Mouse (Mus musculus) liver, embryonic 12.5 days (tissue): Measurements from ENCODE around the gene Kcnt1. TPM values are rescaled to one million over a fixed set of nuclear protein-coding genes. Genes with fewer than 3 reads are reported as not detected.
A peak's percentile ranks its signal among the peaks of the same experiment; 100 is the strongest.

Experiments used
- ATAC-seq: fragments of 200-750 bp; cut with Nextera tagmentation; 2 replicates; pipeline ENCODE4 v1.8.0; 2017; ENCODE audit warnings: moderate number of reproducible peaks, mild to moderate bottlenecking, moderate library complexity
- H3K27ac ChIP-seq: fragments of 300-500 bp; sonication (generic); 2 replicates; pipeline ENCODE4 v1.5.1; 2016; ENCODE audit warnings: mild to moderate bottlenecking
- H3K27me3 ChIP-seq: fragments of 300-500 bp; sonication (generic); replicated peaks from 2 replicates; pipeline ENCODE4 v1.6.1; 2016; ENCODE audit warnings: mild to moderate bottlenecking, moderate library complexity
- H3K36me3 ChIP-seq: fragments of 300-500 bp; sonication (generic); 2 replicates; pipeline ENCODE4 v1.6.1; 2016; ENCODE audit warnings: mild to moderate bottlenecking, moderate library complexity
- H3K4me1 ChIP-seq: fragments of 300-500 bp; sonication (generic); 2 replicates; pipeline ENCODE4 v1.6.1; 2016
- H3K4me2 ChIP-seq: fragments of 300-500 bp; sonication (generic); 2 replicates; pipeline ENCODE4 v1.6.1; 2016; ENCODE audit warnings: mild to moderate bottlenecking, moderate library complexity
- H3K4me3 ChIP-seq: fragments of 300-500 bp; sonication (generic); 2 replicates; pipeline ENCODE4 v1.5.1; 2016; ENCODE audit warnings: mild to moderate bottlenecking, moderate library complexity
- H3K9ac ChIP-seq: fragments of 300-500 bp; sonication (generic); 2 replicates; pipeline ENCODE4 v1.6.1; 2016; ENCODE audit warnings: mild to moderate bottlenecking, moderate library complexity
- H3K9me3 ChIP-seq: fragments of 300-500 bp; sonication (generic); replicated peaks from 2 replicates; pipeline ENCODE4 v1.6.1; 2016; ENCODE audit warnings: mild to moderate bottlenecking, moderate library complexity
- WGBS: fragments of 180-500 bp; shearing (Covaris S2); methylation state at CpG from one replicate; pipeline ENCODE4 v1.1.7; 2016; ENCODE audit not compliant: insufficient replicate concordance; 5-methylcytosine and 5-hydroxymethylcytosine counted together
- polyA plus RNA-seq: library from polyadenylated mRNA; unstranded; fragments of >200 nt; fragmentation: Nextera tagmentation; extraction: Ambion mirVana; gene quantifications from 2 replicates; pipeline ENCODE4 v1.2.1, GENCODE M21; 2016

Kcnt1 gene
- polyA plus RNA-seq, 1 experiment from 2014 or later, result 0.02 TPM

DNA sequence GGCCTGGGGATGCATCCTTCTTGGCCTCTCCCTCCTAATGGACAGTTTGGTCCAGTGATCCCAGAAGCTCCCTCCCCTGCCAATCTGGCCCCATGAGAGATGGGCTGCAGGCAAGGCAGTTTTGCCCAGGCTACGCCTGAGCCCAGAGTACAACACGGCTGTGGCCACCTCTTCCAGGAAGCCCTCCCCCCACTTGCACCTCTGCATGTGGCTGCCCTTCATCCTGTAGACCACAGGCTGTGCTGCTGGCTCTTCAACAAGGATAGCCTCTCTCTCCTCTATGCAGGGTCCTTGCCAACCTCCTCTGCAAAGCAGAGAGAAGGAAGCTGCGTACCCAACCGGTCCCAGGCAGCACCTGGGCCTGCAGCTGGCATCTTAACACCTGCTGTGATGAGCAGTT is 15.5 kb downstream of the Kcnt1 start:
- ATAC-seq, result no peak
- Histone ChIP-seq H3K9me3 (no peaks in the 10 kb centered on the region), H3K4me2 (no peak overlapping the region), H3K27me3 (peaks cover 59% of the 10 kb centered on the region), H3K27ac (no peak overlapping the region), H3K4me1 (no peaks in the 10 kb centered on the region), H3K36me3 (no peaks in the 10 kb centered on the region), H3K4me3 (no peak overlapping the region), H3K9ac (no peak overlapping the region)
- 52% methylated on average over 4 of the region's 4 CpGs for WGBS

DNA sequence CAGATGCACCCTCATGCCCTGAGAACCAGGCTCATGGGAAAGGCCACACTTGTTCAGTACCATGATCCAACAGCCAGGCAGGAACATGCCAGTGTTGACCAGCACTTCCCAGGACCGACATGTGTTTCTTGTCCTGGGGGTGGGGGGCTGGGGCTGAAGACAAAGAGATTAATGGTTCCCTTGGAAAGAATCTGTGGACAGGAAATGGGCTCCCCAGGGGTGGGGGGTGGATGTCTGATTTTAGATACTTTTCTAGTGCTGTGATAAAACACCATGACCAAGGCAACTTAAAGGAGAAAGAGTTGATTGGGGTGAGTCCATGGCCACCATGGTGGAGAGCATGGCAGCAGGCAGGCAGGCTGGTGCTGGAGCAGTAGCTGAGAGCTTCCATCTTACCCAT is 18.7 kb downstream of the Kcnt1 start:
- H3K9me3 ChIP-seq, result no peaks in the 10 kb centered on the region
- 27% methylated on average over 1 of the region's 1 CpGs for WGBS
- H3K4me2 ChIP-seq, result no peak overlapping the region
- H3K9ac ChIP-seq, result no peak overlapping the region
- H3K36me3 ChIP-seq, result no peaks in the 10 kb centered on the region
- ATAC-seq, result no peak
- no peak overlapping the region for H3K27ac ChIP-seq
- H3K27me3 ChIP-seq, result peaks cover 54% of the 10 kb centered on the region
- peaks cover 6% of the 10 kb centered on the region for H3K4me1 ChIP-seq
- no peak overlapping the region for H3K4me3 ChIP-seq

DNA sequence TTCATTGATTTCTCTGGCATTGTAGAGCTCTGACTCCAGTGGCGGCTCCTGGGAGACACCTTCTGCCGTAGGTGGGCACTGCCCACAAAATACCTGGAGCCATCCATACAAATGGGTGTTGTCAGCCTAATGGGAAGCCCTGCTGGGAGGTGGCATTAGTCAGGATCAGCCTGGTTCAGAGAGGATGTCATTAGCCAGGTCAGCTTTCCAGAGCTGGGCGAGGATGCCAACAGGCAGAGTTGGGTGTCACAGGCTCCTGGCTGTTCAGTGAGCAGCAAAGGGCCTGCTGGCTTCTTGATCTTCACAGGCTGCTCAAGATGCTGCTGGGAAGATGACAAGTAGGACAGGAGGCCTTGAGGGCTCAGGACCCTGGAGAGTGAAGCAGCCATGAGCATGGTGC is 21.2 kb downstream of the Kcnt1 start:
- no peaks in the 10 kb centered on the region for H3K9me3 ChIP-seq
- peaks cover 12% of the 10 kb centered on the region for H3K4me1 ChIP-seq
- no peak for ATAC-seq
- peaks cover 48% of the 10 kb centered on the region for H3K27me3 ChIP-seq
- no peak overlapping the region for H3K4me2 ChIP-seq
- H3K36me3 ChIP-seq, result no peaks in the 10 kb centered on the region
- H3K4me3 ChIP-seq, result no peak overlapping the region
- no peak overlapping the region for H3K27ac ChIP-seq
- no peak overlapping the region for H3K9ac ChIP-seq
- 76% methylated on average over 3 of the region's 3 CpGs for WGBS

DNA sequence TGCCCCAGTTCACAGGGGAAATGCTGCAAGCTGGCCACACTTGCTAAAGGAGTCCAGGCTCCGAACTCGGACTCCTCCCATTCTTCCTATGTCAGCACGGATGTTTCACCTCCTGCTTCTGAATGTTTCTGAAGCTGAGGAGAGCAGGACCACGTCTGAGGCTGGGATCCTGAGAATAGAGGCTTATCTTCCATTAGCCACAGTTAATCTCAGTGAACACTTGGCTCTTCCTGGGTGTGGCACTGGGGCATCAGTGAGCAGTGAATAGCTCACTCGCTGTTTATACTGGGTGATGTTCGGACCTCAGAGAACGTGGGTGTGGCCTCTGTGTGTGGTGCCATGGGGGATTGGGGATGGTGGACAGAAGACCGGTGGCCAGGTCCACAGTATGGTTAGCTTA is 23.7 kb downstream of the Kcnt1 start:
- Histone ChIP-seq H3K36me3 (no peaks in the 10 kb centered on the region), H3K9ac (no peak overlapping the region), H3K4me1 (peaks cover 12% of the 10 kb centered on the region), H3K4me3 (no peak overlapping the region), H3K4me2 (no peak overlapping the region), H3K27me3 (peaks cover 33% of the 10 kb centered on the region; the same call in 1 of the 2 replicates), H3K9me3 (no peaks in the 10 kb centered on the region), H3K27ac (no peak overlapping the region)
- 32% methylated on average over 8 of the region's 8 CpGs for WGBS
- ATAC-seq, result peak; percentile 82

DNA sequence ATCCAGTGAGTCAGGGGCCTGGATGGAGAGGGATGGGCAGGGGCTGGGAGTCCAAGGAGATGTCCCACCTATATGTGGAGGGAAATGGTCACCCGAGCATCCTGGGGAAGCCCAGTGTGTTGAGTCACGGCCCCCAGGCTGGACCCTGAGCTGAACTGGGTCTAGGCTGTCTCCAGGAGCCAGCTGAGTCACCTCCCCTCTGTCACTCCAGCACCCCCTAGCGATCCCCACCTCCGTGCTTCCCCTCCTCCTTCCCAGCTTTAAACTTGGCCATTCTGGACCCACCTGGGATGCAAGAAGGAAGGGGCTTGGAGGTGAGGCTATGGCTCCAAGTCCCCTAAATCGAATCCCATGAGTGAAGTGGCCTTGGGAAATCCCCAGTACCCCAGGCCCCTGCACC is 24.6 kb downstream of the Kcnt1 start:
- peaks cover 12% of the 10 kb centered on the region for H3K4me1 ChIP-seq
- no peak overlapping the region for H3K4me2 ChIP-seq
- H3K36me3 ChIP-seq, result no peaks in the 10 kb centered on the region
- H3K4me3 ChIP-seq, result no peak overlapping the region
- H3K9ac ChIP-seq, result no peak overlapping the region
- ATAC-seq, result no peak
- WGBS, result 50% methylated on average over 5 of the region's 5 CpGs
- H3K27me3 ChIP-seq, result peaks cover 33% of the 10 kb centered on the region; the same call in 1 of the 2 replicates
- H3K9me3 ChIP-seq, result no peaks in the 10 kb centered on the region
- no peak overlapping the region for H3K27ac ChIP-seq

DNA sequence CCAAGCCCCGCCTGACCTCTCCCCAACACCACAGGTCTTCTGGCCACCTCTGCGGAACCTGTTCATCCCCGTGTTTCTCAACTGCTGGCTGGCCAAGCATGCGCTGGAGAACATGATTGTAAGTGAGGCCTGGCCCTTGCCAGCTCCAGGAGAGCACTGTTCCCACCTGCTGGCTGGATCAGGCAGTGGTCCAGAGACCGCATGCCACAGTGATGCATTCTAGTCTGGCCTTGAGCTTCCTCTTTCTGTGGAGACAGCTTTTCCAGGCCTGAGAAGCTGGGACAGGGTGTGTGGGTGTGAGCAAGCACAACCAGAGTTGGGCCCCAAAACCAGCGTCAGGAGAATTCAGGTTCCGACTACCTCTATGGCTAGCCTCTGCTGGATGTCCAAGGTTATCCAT is 28.9 kb downstream of the Kcnt1 start:
- Histone ChIP-seq H3K27ac (no peak overlapping the region), H3K4me3 (no peak overlapping the region), H3K9me3 (no peaks in the 10 kb centered on the region), H3K4me1 (peaks cover 4% of the 10 kb centered on the region), H3K27me3 (peaks cover 17% of the 10 kb centered on the region; the same call in 1 of the 2 replicates), H3K36me3 (no peaks in the 10 kb centered on the region), H3K4me2 (no peak overlapping the region), H3K9ac (no peak overlapping the region)
- no peak for ATAC-seq
- WGBS, result 58% methylated on average over 7 of the region's 7 CpGs

DNA sequence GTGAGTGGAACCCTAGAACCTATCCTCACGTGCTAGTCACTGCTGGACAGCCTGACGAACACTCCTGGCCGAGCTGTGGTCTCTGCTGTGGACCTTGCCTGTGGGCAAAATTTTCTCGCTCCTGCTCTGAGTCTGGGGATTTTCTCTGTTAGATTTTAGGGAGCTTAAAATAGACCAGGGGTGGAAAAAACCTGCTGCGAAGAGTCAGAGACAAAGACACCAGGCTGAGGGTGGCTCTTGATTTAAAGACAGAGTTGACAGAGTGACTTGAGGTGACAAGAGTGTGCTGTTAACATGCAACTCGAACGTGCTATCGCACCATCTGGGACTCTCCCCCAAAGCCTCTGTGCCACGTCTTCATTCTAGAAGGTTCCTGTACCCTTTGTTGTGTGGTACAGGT is 35.4 kb downstream of the Kcnt1 start:
- Histone ChIP-seq H3K9ac (no peak overlapping the region), H3K9me3 (no peaks in the 10 kb centered on the region), H3K4me1 (no peaks in the 10 kb centered on the region), H3K27ac (no peak overlapping the region), H3K27me3 (peaks cover 5% of the 10 kb centered on the region; the same call in 1 of the 2 replicates), H3K36me3 (no peaks in the 10 kb centered on the region), H3K4me3 (no peak overlapping the region), H3K4me2 (no peak overlapping the region)
- 66% methylated on average over 9 of the region's 9 CpGs for WGBS
- no peak for ATAC-seq

GRCm38 (mm10) chr2:25909872-25910271 is 46.3 kb downstream of the Kcnt1 start:
- Histone ChIP-seq H3K4me3 (no peak overlapping the region), H3K27ac (no peak overlapping the region), H3K27me3 (no peaks in the 10 kb centered on the region), H3K4me1 (no peaks in the 10 kb centered on the region), H3K36me3 (no peaks in the 10 kb centered on the region), H3K9ac (no peak overlapping the region), H3K9me3 (no peaks in the 10 kb centered on the region), H3K4me2 (no peak overlapping the region)
- ATAC-seq, result no peak
- 69% methylated on average over 12 of the region's 12 CpGs for WGBS

DNA sequence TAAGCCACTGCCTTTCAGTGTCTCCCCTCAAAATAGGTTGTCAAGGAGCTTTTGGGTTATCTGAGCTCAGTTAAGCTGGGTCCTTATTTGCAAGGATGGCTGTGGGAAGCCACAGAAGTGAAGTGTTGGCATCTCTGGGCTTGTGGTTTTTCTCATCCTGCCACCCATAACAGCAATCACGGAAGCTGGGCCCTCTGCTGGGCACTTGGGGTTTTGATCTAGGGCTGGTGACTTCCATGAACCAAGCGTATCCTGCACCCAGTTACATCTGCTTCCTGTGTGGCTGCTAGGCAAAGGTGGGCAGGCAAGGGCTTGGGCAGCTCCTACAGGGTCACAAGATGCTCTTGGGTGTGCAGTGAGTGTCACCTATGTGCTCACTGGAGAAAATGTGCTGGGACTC is 49.7 kb downstream of the Kcnt1 start:
- Histone ChIP-seq H3K4me1 (no peaks in the 10 kb centered on the region), H3K27ac (no peak overlapping the region), H3K4me2 (no peak overlapping the region), H3K36me3 (no peaks in the 10 kb centered on the region), H3K9me3 (no peaks in the 10 kb centered on the region), H3K9ac (no peak overlapping the region), H3K4me3 (no peak overlapping the region), H3K27me3 (no peaks in the 10 kb centered on the region)
- WGBS, result 21% methylated on average over 2 of the region's 2 CpGs
- no peak for ATAC-seq

DNA sequence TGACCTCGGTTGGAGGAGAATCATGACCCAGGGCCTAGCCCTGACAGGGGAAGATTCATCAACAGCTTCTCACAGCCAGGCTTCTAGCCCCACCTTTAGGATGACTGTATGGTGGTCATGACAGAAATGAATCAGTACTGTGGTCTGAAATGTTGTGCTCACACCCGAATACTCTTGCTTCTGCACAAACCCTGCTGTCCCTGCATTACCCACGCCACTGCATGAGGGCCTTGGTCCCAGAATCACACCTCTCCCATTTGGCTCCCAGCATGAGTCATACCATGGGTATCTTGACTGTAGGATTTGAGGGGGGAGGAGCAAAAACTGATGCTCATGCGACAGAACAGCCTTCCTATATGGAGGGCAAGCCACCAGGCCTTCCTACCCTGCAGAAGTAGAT is 50.7 kb downstream of the Kcnt1 start:
- no peak overlapping the region for H3K27ac ChIP-seq
- ATAC-seq, result no peak
- WGBS, result 52% methylated on average over 4 of the region's 4 CpGs

GRCm38 (mm10) chr2:25914821-25915220 is 51.3 kb downstream of the Kcnt1 start:
- Histone ChIP-seq H3K9ac (no peak overlapping the region), H3K9me3 (no peaks in the 10 kb centered on the region), H3K36me3 (no peaks in the 10 kb centered on the region), H3K27ac (no peak overlapping the region), H3K4me3 (no peak overlapping the region), H3K27me3 (no peaks in the 10 kb centered on the region), H3K4me1 (no peaks in the 10 kb centered on the region), H3K4me2 (no peak overlapping the region)
- WGBS, result 62% methylated on average over 5 of the region's 5 CpGs
- no peak for ATAC-seq

More for the DNA sequence above, 50.7 kb downstream of the Kcnt1 start:
- Histone ChIP-seq H3K9me3 (no peaks in the 10 kb centered on the region), H3K27me3 (no peaks in the 10 kb centered on the region), H3K4me2 (no peak overlapping the region), H3K4me3 (no peak overlapping the region), H3K9ac (no peak overlapping the region), H3K4me1 (no peaks in the 10 kb centered on the region), H3K36me3 (no peaks in the 10 kb centered on the region)

GRCm38 (mm10) chr2:25918408-25918807 is 54.9 kb downstream of the Kcnt1 start:
- H3K4me3 ChIP-seq, result no peak overlapping the region
- H3K27me3 ChIP-seq, result no peaks in the 10 kb centered on the region
- H3K4me1 ChIP-seq, result no peaks in the 10 kb centered on the region
- H3K36me3 ChIP-seq, result no peaks in the 10 kb centered on the region
- H3K27ac ChIP-seq, result no peak overlapping the region
- no peak for ATAC-seq
- H3K4me2 ChIP-seq, result no peak overlapping the region
- 70% methylated on average over 2 of the region's 2 CpGs for WGBS
- no peaks in the 10 kb centered on the region for H3K9me3 ChIP-seq
- no peak overlapping the region for H3K9ac ChIP-seq

- WGBS, result 56% methylated on average over 3 of the region's 3 CpGs
- ATAC-seq, result no peak
- no peaks in the 10 kb centered on the region for H3K9me3 ChIP-seq
- no peak overlapping the region for H3K4me2 ChIP-seq
- no peak overlapping the region for H3K4me3 ChIP-seq
- no peaks in the 10 kb centered on the region for H3K27me3 ChIP-seq
- H3K36me3 ChIP-seq, result peaks cover 3% of the 10 kb centered on the region; the same call in 1 of the 2 replicates
- no peak overlapping the region for H3K27ac ChIP-seq
- H3K9ac ChIP-seq, result no peak overlapping the region
- no peaks in the 10 kb centered on the region for H3K4me1 ChIP-seq
Measured at GRCm38 (mm10) chr2:25919972-25920371, 56.4 kb downstream of the Kcnt1 start.
